Mouse (Mus musculus) heart, embryonic 16.5 days (tissue): Measurements from ENCODE around the gene Dusp10. TPM values are rescaled to one million over a fixed set of nuclear protein-coding genes. Genes with fewer than 3 reads are reported as not detected.
A peak's percentile ranks its signal among the peaks of the same experiment; 100 is the strongest.

ENCODE experiments used
- ATAC-seq: fragments of 200-750 bp; cut with Nextera tagmentation; replicated peaks from 2 replicates; pipeline ENCODE4 v1.8.0; 2017; ENCODE audit warnings: moderate number of reproducible peaks; ENCODE audit not compliant: insufficient read depth, low FRiP score; ENCODE audit errors: extremely low read depth
- H3K27ac ChIP-seq: fragments of 300-500 bp; sonication (generic); 2 replicates; pipeline ENCODE4 v1.5.1; 2014; ENCODE audit warnings: mild to moderate bottlenecking, low read length, control low read depth, moderate library complexity
- H3K27me3 ChIP-seq: fragments of 300-500 bp; sonication (generic); 2 replicates; pipeline ENCODE4 v1.6.1; 2014; ENCODE audit warnings: low read length, mixed read lengths; ENCODE audit not compliant: control insufficient read depth, insufficient read depth
- H3K36me3 ChIP-seq: fragments of 300-500 bp; sonication (generic); 2 replicates; pipeline ENCODE4 v1.6.1; 2014; ENCODE audit not compliant: control insufficient read depth, insufficient read depth
- H3K4me1 ChIP-seq: fragments of 300-500 bp; sonication (generic); 2 replicates; pipeline ENCODE4 v1.6.1; 2014; ENCODE audit warnings: low read length, mixed read lengths; ENCODE audit not compliant: control insufficient read depth, insufficient read depth
- H3K4me2 ChIP-seq: fragments of 300-500 bp; sonication (generic); 2 replicates; pipeline ENCODE4 v1.6.1; 2014; ENCODE audit warnings: low read depth, mild to moderate bottlenecking, control low read depth, low read length
- H3K4me3 ChIP-seq: fragments of 300-500 bp; sonication (generic); 2 replicates; pipeline ENCODE4 v1.5.1; 2014; ENCODE audit warnings: mild to moderate bottlenecking, control low read depth, low read length
- H3K9ac ChIP-seq: fragments of 300-500 bp; sonication (generic); 2 replicates; pipeline ENCODE4 v1.6.1; 2014; ENCODE audit warnings: low read length, control low read depth
- H3K9me3 ChIP-seq: fragments of 300-500 bp; sonication (generic); replicated peaks from 2 replicates; pipeline ENCODE4 v1.6.1; 2016; ENCODE audit warnings: low read length; ENCODE audit not compliant: control insufficient read depth
- WGBS: fragments of 180-500 bp; shearing (Covaris S2); extraction: QIAGEN DNeasy Blood & Tissue Kit; methylation state at CpG from one replicate; pipeline ENCODE4 v1.1.7; 2014; 5-methylcytosine and 5-hydroxymethylcytosine counted together
- polyA plus RNA-seq: library from polyadenylated mRNA; unstranded; fragments of >200 nt; fragmentation: Nextera tagmentation; extraction: Ambion mirVana; gene quantifications from 2 replicates; pipeline ENCODE4 v1.2.1, GENCODE M21; 2015

Dusp10 gene
- polyA plus RNA-seq, 1 experiment from 2014 or later = 15.5 TPM

GRCm38 (mm10) chr1:184067704-184068558 is 54.8 kb downstream of the Dusp10 start:
- no peak overlapping the region for H3K4me2 ChIP-seq
- H3K4me1 ChIP-seq = peaks cover 23% of the 10 kb centered on the region
- no peak overlapping the region for H3K4me3 ChIP-seq
- H3K9ac ChIP-seq = no peak overlapping the region
- H3K36me3 ChIP-seq = peaks cover 15% of the 10 kb centered on the region
- no peak for ATAC-seq
- no peaks in the 10 kb centered on the region for H3K9me3 ChIP-seq
- no peak overlapping the region for H3K27ac ChIP-seq
- H3K27me3 ChIP-seq = no peaks in the 10 kb centered on the region
- 86% methylated on average over 18 of the region's 18 CpGs for WGBS

GRCm38 (mm10) chr1:184068971-184069370 is 55.9 kb downstream of the Dusp10 start:
- ATAC-seq = no peak
- Histone ChIP-seq H3K27me3 (no peaks in the 10 kb centered on the region), H3K9me3 (no peaks in the 10 kb centered on the region), H3K4me1 (peaks cover 20% of the 10 kb centered on the region), H3K4me2 (no peak overlapping the region), H3K4me3 (no peak overlapping the region), H3K9ac (no peak overlapping the region), H3K27ac (no peak overlapping the region), H3K36me3 (peaks cover 26% of the 10 kb centered on the region)
- WGBS = 94% methylated on average over 12 of the region's 12 CpGs

DNA sequence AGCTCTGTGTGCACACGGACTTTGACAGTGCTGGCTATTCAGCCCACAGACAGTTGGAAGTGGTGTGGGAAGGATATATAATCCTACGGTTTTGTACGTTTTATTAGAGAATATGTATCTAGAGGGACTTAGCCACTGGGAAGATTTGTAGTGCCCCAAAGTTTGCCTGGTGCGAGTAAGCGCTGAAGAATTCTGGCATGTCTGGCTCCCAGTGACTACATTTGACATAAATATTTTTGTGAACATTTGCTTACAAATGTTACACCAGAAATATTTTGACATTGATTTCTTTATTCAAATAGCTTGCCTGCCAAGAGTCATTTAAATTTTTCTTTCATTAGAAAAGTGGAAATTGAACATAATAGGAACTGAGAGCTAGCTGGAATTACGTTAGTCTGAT is 63.0 kb downstream of the Dusp10 start:
- no peak overlapping the region for H3K4me2 ChIP-seq
- no peak for ATAC-seq
- 66% methylated on average over 6 of the region's 6 CpGs for WGBS
- no peaks in the 10 kb centered on the region for H3K27me3 ChIP-seq
- no peaks in the 10 kb centered on the region for H3K9me3 ChIP-seq
- H3K4me1 ChIP-seq = peaks cover 8% of the 10 kb centered on the region
- 0 out of 2 replicates have a peak overlapping the region, but pooled peaks have one; percentile 6 for H3K27ac ChIP-seq
- no peak overlapping the region for H3K9ac ChIP-seq
- no peak overlapping the region for H3K4me3 ChIP-seq
- H3K36me3 ChIP-seq = peaks cover 20% of the 10 kb centered on the region

DNA sequence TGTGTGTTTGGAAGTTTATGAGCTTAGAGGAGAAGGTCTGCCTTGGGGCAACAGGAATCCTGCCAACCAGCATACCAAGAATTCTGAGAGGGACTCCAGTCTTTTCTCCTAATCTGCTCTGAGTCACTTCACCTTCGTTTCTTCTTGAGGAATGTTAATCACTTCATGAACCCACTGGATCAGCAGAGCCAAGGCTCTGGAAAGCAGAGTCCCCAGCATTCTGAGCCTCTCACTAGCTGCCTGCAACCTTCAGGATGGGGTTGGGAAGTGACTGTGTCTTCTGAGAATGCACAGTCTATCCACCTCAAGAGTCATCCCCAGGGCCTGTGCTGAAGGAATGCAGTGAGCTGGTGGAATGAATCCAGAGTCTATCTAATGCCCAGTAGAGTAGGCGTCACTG is 63.7 kb downstream of the Dusp10 start:
- Histone ChIP-seq H3K9me3 (no peaks in the 10 kb centered on the region), H3K36me3 (peaks cover 20% of the 10 kb centered on the region), H3K27ac (peak overlapping the region; percentile 51), H3K4me2 (no peak overlapping the region), H3K4me1 (peaks cover 8% of the 10 kb centered on the region), H3K27me3 (no peaks in the 10 kb centered on the region), H3K9ac (no peak overlapping the region), H3K4me3 (no peak overlapping the region)
- 35% methylated on average over 2 of the region's 2 CpGs for WGBS
- ATAC-seq = no peak

GRCm38 (mm10) chr1:184079304-184079703 is 66.2 kb downstream of the Dusp10 start:
- Histone ChIP-seq H3K4me2 (no peak overlapping the region), H3K27me3 (no peaks in the 10 kb centered on the region), H3K9me3 (no peaks in the 10 kb centered on the region), H3K4me3 (no peak overlapping the region), H3K36me3 (peaks cover 6% of the 10 kb centered on the region; the same call in 1 of the 2 replicates), H3K9ac (no peak overlapping the region), H3K27ac (no peak overlapping the region), H3K4me1 (peaks cover 8% of the 10 kb centered on the region)
- ATAC-seq = no peak
- WGBS = 88% methylated on average over 3 of the region's 3 CpGs

- no peaks in the 10 kb centered on the region for H3K27me3 ChIP-seq
- no peak overlapping the region for H3K27ac ChIP-seq
- no peaks in the 10 kb centered on the region for H3K36me3 ChIP-seq
- no peak overlapping the region for H3K9ac ChIP-seq
- 48% methylated on average over 3 of the region's 3 CpGs for WGBS
- H3K9me3 ChIP-seq = no peaks in the 10 kb centered on the region
- H3K4me1 ChIP-seq = no peaks in the 10 kb centered on the region
- H3K4me2 ChIP-seq = no peak overlapping the region
- ATAC-seq = no peak
- H3K4me3 ChIP-seq = no peak overlapping the region
Measured at GRCm38 (mm10) chr1:184082661-184083060, 69.6 kb downstream of the Dusp10 start.

DNA sequence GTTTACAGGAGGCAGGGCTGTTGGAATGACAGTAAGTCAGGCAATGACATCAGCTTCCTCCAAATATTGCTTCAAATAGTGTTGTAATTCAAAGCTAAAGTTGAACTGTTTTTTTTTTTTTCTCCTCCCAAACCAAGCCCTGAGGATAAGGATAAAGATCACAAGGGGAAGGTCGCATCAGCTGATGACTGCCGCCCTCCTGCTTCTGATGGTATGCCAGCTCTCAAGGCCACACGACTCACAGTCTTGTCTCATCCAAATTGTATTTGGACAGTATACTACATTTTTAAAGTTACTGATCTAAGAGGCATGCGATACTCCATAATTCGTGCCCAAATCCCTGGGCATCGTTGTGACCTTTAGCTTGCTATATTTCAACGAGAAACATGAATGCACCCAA is 70.1 kb downstream of the Dusp10 start:
- Histone ChIP-seq H3K4me2 (no peak overlapping the region), H3K9me3 (peaks cover 3% of the 10 kb centered on the region; the same call in 1 of the 2 replicates), H3K27ac (no peak overlapping the region), H3K9ac (no peak overlapping the region), H3K27me3 (no peaks in the 10 kb centered on the region), H3K4me3 (no peak overlapping the region), H3K4me1 (no peaks in the 10 kb centered on the region), H3K36me3 (no peaks in the 10 kb centered on the region)
- ATAC-seq = no peak
- WGBS = 73% methylated on average over 7 of the region's 7 CpGs

DNA sequence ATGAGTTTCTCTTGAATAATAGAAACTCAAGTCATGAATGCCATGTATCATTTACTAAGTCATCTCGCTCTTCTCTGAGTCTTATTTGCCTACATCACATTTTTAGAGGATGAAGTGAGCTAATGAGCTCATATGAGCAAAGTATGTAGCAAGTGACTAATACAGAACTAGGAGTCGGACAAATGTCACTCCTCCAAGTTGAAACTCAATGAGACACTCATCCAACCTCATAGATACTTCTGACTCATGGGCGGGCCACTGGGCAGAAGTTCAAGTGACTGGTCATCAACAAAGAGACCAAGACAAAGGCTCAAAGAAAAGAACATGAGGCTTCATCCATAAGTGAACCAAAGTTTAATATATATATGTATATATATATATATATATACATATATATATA is 71.9 kb downstream of the Dusp10 start:
- Histone ChIP-seq H3K9me3 (peaks cover 3% of the 10 kb centered on the region; the same call in 1 of the 2 replicates), H3K4me1 (no peaks in the 10 kb centered on the region), H3K27ac (no peak overlapping the region), H3K9ac (no peak overlapping the region), H3K4me2 (no peak overlapping the region), H3K36me3 (no peaks in the 10 kb centered on the region), H3K27me3 (no peaks in the 10 kb centered on the region), H3K4me3 (no peak overlapping the region)
- WGBS = 85% methylated on average over 3 of the region's 3 CpGs
- no peak for ATAC-seq

- Histone ChIP-seq H3K9ac (no peak overlapping the region), H3K4me1 (peaks cover 6% of the 10 kb centered on the region; the same call in 1 of the 2 replicates), H3K27ac (0 out of 2 replicates have a peak overlapping the region, but pooled peaks have one; percentile 29), H3K4me3 (no peak overlapping the region), H3K4me2 (no peak overlapping the region), H3K27me3 (no peaks in the 10 kb centered on the region), H3K9me3 (peaks cover 3% of the 10 kb centered on the region; the same call in 1 of the 2 replicates), H3K36me3 (no peaks in the 10 kb centered on the region)
- ATAC-seq = no peak
- WGBS = 54% methylated on average over 6 of the region's 6 CpGs
Measured at GRCm38 (mm10) chr1:184090515-184090914, 77.4 kb downstream of the Dusp10 start.
